ENCODE assay signal across 7 mouse cellular contexts in the genomic region with DNA sequence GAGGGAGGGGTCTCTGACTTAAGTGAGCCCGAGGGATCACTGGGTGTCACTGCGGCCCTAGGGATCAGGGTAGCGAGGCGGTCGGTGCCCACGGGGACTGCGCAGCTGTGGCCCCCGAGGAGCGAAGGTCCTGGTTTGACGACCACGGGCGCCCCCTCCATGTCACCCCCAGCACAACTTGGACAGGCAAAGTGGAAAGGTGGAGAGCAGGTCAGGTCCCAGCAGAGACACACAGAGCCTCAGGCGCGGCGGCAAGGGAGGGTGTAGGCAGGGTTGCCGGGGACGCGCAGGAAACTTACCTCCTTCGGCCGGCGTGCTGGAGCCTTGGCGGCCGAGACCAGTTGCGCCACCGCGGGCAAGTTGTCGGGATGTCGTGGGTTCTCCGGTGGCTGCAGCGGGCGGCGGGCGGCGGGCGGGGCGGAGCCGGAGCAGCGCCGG. TPM values are rescaled to one million over a fixed set of nuclear protein-coding genes. Genes with fewer than 3 reads are reported as not detected.
DNase-seq lines count a peak whose midpoint lies in the region; ATAC-seq and TF ChIP-seq lines count a peak whose summit lies in the region.

TSS of gene Pip5k1b (minus strand) at position 407 of the 438 bp plus-strand sequence.

- peaks cover 13% of the 10 kb centered on the region; the same call in 1 of the 2 replicates for H3K27me3 ChIP-seq in hindbrain, embryonic 14.5 days (ENCODE audit: control insufficient read depth, insufficient read depth, low read length)

- H3K4me1 ChIP-seq in hindbrain, embryonic 14.5 days (replicated peaks; ENCODE audit: control insufficient read depth, insufficient read depth, low read length) = peaks cover 6% of the 10 kb centered on the region; the same call in 1 of the 2 replicates

- peak within 1 kb of the TSS; percentile 54; the same call in 1 of the 2 replicates for H3K27ac ChIP-seq in hindbrain, embryonic 14.5 days
- peak within 1 kb of the TSS; percentile 75 for H3K27ac ChIP-seq in left cerebral cortex, adult 2 months

- intact Hi-C loops in left cerebral cortex, adult 2 months (cut with DNase I) = loop anchor here (5.0 kb wide), 1 partner anchor 273 kb away; the partner anchor contains the start of gene Fxn

- peak; percentile 71 for DNase-seq in cerebellum, postnatal 14 days
- peak; percentile 13 to 25 for DNase-seq in frontal cortex, postnatal 14 days (ENCODE audit: low spot score in 2 of 2)
- DNase-seq in hindbrain, embryonic 14.5 days (ENCODE audit: low spot score) = peak; percentile 26
- peak; percentile 30 to 41 for DNase-seq in left cerebral cortex, adult 2 months (ENCODE audit: extremely low spot score in 1 of 2, low spot score in 2 of 2)
- peak; percentile 7 to 32 for DNase-seq in right cerebral cortex, postnatal 36 days (ENCODE audit: low spot score in 2 of 2)

- H3K9me3 ChIP-seq in hindbrain, embryonic 14.5 days (ENCODE audit: control insufficient read depth, low read length) = no peaks in the 10 kb centered on the region

- ATAC-seq in activated CD4-positive, CD25-positive, alpha-beta regulatory T cell, adult 4 months = peak; percentile 33
- ATAC-seq in hindbrain, embryonic 14.5 days (ENCODE audit: low FRiP score) = peak; percentile 61; the same call in 1 of the 2 replicates
- peak; percentile 45 for ATAC-seq in megakaryocyte, adult 5-6 weeks (ENCODE audit: poor library complexity, severe bottlenecking)

- H3K36me3 ChIP-seq in hindbrain, embryonic 14.5 days (replicated peaks; ENCODE audit: control insufficient read depth, insufficient read depth) = no peaks in the 10 kb centered on the region

- TF ChIP-seq CTCF in left cerebral cortex, adult 2 months (IDR thresholded peaks at IDR 0.05) = no peak; the same call in none of the 2 replicates

- 0% methylated on average over 29 of the region's 39 CpGs for WGBS in hindbrain, embryonic 14.5 days

- H3K4me2 ChIP-seq in hindbrain, embryonic 14.5 days (replicated peaks) = peak within 1 kb of the TSS; percentile 78

- H3K4me3 ChIP-seq in hindbrain, embryonic 14.5 days (replicated peaks; ENCODE audit: low read length) = peak within 1 kb of the TSS; percentile 71
- H3K4me3 ChIP-seq in left cerebral cortex, adult 2 months = peak within 1 kb of the TSS; percentile 70

- peak within 1 kb of the TSS; percentile 71 for H3K9ac ChIP-seq in hindbrain, embryonic 14.5 days

RNA-seq across cellular contexts. Expression of gene Pip5k1b, which starts in this region (rescaled TPM):
- polyA plus RNA-seq in activated CD4-positive, CD25-positive, alpha-beta regulatory T cell, adult 4 months (2017; shearing (Covaris generic)) = 1 to 10 TPM; 5.7 to 6.2 TPM
- polyA plus RNA-seq in hindbrain, embryonic 14.5 days (2014; fragmentation: Nextera tagmentation; extraction: Ambion mirVana) = 3.1 and 3.9 TPM in 2 replicates
- 10 to 100 TPM; 28.9 to 29.9 TPM for total RNA-seq in left cerebral cortex, adult 2 months (2021)
- total RNA-seq in megakaryocyte, adult 5-6 weeks (2015) = 4.9 and 6.2 TPM in 2 replicates
- 4.4 and 4.8 TPM in 2 replicates for total RNA-seq in megakaryocyte, adult 5-6 weeks (2017)

Comparison
In these comparisons a context has a peak if more than half of its experiments do, and no peak if none do; other contexts are left out.
1. Peak in every context shown above with its lines: DNase-seq, ATAC-seq, H3K4me3 ChIP-seq and H3K27ac ChIP-seq.
2. RNA of gene Pip5k1b (total RNA-seq): 28.9 to 29.9 TPM in left cerebral cortex, adult 2 months; 4.4 to 6.2 TPM in megakaryocyte, adult 5-6 weeks; every median in the first group is over 4 times any median in the second.
3. DNase-seq: peak in every context shown above with its lines; median percentile 71 in cerebellum, postnatal 14 days; 36 in left cerebral cortex, adult 2 months; 26 in hindbrain, embryonic 14.5 days; 20 in right cerebral cortex, postnatal 36 days; 19 in frontal cortex, postnatal 14 days.